In genomic region chr4:8374737-8375489, GRCm38 (mm10) we compare ENCODE assay signal across 15 mouse cellular contexts.
DNase-seq lines count a peak whose midpoint lies in the region; TF ChIP-seq lines count a peak whose summit lies in the region.
"Had no signal": no experiment of that assay in that cellular context is flagged by ENCODE, and none has a peak within 500 bp of the region (broad histone marks: within the 10 kb centered on the region; RNA-seq: fewer than 3 reads in every experiment).

No protein-coding gene starts in this region.

- intact Hi-C loops in gastrocnemius, adult 2 months (cut with DNase I) = loop anchor here (10.0 kb wide), 1 partner anchor 720 kb away; no protein-coding TSS in a partner anchor

- TF ChIP-seq CTCF in gastrocnemius, adult 2 months (IDR thresholded peaks at IDR 0.05) = no peak

- no peak overlapping the region for H3K27ac ChIP-seq in gastrocnemius, adult 2 months
- H3K27ac ChIP-seq: liver, embryonic 15.5 days had no signal

- no peak overlapping the region for H3K4me3 ChIP-seq in gastrocnemius, adult 2 months
- H3K4me3 ChIP-seq: erythroblast, embryonic 14.5 days; liver, embryonic 15.5 days had no signal

- DNase-seq in cerebellum, adult 9-11 months = peak; percentile 16
- DNase-seq in cerebellum, postnatal 4 days (ENCODE audit: low spot score in 2 of 2) = no peak
- DNase-seq in layer of hippocampus, adult 11-12 months (ENCODE audit: low spot score) = peak; percentile 33
- DNase-seq in layer of hippocampus, postnatal 25 days (ENCODE audit: extremely low spot score in 1 of 2, low spot score in 1 of 2) = no peak
- peak; percentile 10 for DNase-seq in adipocyte (ENCODE audit: low spot score)
- peak; percentile 16 to 35 for DNase-seq in layer of hippocampus, postnatal 36 days
- DNase-seq in kidney, postnatal 36 days = no peak
- no peak for DNase-seq in gastrocnemius, adult 2 months
- DNase-seq: cerebellum, adult 8-10 months; heart, adult 11 months; heart, postnatal 36 days; kidney, postnatal 14 days; thymus, postnatal 36 days had no signal

Comparison
In these comparisons a context has a peak if more than half of its experiments do, and no peak if none do; other contexts are left out.
1. DNase-seq: peak in cerebellum, adult 9-11 months (single experiment), layer of hippocampus, adult 11-12 months (single experiment), adipocyte (single experiment) and layer of hippocampus, postnatal 36 days (2 of 2); none in cerebellum, postnatal 4 days (0 of 2), layer of hippocampus, postnatal 25 days (0 of 2), kidney, postnatal 36 days (0 of 2) and gastrocnemius, adult 2 months (single experiment).